In the genomic region with DNA sequence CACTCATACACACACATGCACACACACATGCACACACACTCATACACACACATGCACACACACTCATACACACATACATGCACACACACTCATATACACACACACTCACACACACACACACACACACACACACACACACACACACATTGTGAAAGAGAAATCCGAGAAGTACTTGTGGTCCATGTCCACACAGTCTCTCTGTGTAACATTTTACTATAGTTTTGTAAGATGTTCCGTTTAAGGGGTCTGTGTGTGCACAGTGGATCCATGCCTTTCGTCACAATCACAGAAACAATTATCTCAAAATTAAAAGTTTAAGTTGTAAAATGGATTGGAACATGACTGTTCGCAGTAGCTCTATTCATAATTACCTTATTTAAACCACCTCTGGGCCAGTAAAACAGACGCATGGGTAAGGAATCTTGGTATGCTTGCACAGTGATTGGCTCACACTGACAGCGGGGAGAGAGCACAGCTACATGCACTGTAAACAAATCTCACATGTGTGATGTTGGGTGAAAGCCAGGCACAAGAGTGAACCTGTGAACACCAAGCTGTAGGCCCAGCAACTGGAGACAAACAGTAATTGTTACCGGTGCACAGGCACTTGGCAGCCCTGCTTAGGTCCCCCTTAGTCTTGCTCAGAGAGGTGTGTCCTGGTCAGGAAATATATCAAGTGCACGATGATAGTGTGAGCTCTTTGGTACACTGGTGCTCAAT, we compare ENCODE assay signal across 11 mouse cellular contexts.
"Had no signal": no experiment of that assay in that cellular context is flagged by ENCODE, and none has a peak within 500 bp of the region (broad histone marks: within the 10 kb centered on the region; RNA-seq: fewer than 3 reads in every experiment).

No protein-coding gene starts in this region.

- H3K4me2 ChIP-seq: limb, embryonic 12.5 days; liver, embryonic 13.5 days; lung, embryonic 14.5 days; midbrain, embryonic 13.5 days had no signal

- ATAC-seq: intestine, postnatal 0 days; midbrain, embryonic 13.5 days had no signal

- H3K27me3 ChIP-seq: liver, embryonic 13.5 days had no signal

- DNase-seq: kidney, adult 8-10 months; kidney, postnatal 25 days; liver, embryonic 13.5 days; lung, embryonic 14.5 days; lung, postnatal 14 days; thymus, adult 18-20 months; thymus, postnatal 25 days had no signal

- H3K9me3 ChIP-seq: liver, embryonic 13.5 days; midbrain, embryonic 13.5 days had no signal

- H3K4me1 ChIP-seq: liver, embryonic 13.5 days; midbrain, embryonic 13.5 days had no signal

- H3K27ac ChIP-seq: limb, embryonic 12.5 days; liver, embryonic 13.5 days; macrophage; midbrain, embryonic 13.5 days had no signal

- H3K9ac ChIP-seq: limb, embryonic 12.5 days; liver, embryonic 13.5 days; lung, embryonic 14.5 days; midbrain, embryonic 13.5 days had no signal

- H3K4me3 ChIP-seq: limb, embryonic 12.5 days; liver, embryonic 13.5 days; midbrain, embryonic 13.5 days had no signal

- H3K36me3 ChIP-seq: limb, embryonic 12.5 days; liver, embryonic 13.5 days; midbrain, embryonic 13.5 days had no signal
